Mouse (Mus musculus) testis, adult 2 months (tissue): ENCODE results near the gene Dbp. TPM values are rescaled to one million over a fixed set of nuclear protein-coding genes. Genes with fewer than 3 reads are reported as not detected.

ENCODE experiments used
- H3K27ac ChIP-seq: fragments of 200-500 bp; 2 replicates; pipeline ENCODE4 v1.5.1; 2012; ENCODE audit warnings: low read depth, low read length; ENCODE audit not compliant: control insufficient read depth, insufficient read depth
- H3K27me3 ChIP-seq: fragments of 200-500 bp; 2 replicates; pipeline ENCODE4 v1.6.1; 2012; ENCODE audit warnings: mild to moderate bottlenecking, low read length, moderate library complexity; ENCODE audit not compliant: control insufficient read depth, insufficient read depth
- H3K36me3 ChIP-seq: fragments of 200-500 bp; 2 replicates; pipeline ENCODE4 v1.6.1; 2012; ENCODE audit warnings: mild to moderate bottlenecking, low read length; ENCODE audit not compliant: control insufficient read depth, insufficient read depth
- H3K4me1 ChIP-seq: fragments of 200-500 bp; 2 replicates; pipeline ENCODE4 v1.6.1; 2012; ENCODE audit warnings: low read length; ENCODE audit not compliant: control insufficient read depth, insufficient read depth
- H3K4me3 ChIP-seq: fragments of 200-500 bp; 2 replicates; pipeline ENCODE4 v1.5.1; 2012; ENCODE audit warnings: low read depth, mild to moderate bottlenecking, low read length, moderate library complexity, mixed read lengths; ENCODE audit not compliant: control insufficient read depth
- CTCF ChIP-seq: fragments of 200-500 bp; IDR thresholded peaks from 2 replicates; pipeline ENCODE4 v1.5.1; 2012; ENCODE audit warnings: low read depth, mild to moderate bottlenecking, inconsistent platforms, low read length, moderate library complexity; ENCODE audit not compliant: control insufficient read depth, insufficient read depth, insufficient replicate concordance
- POLR2A ChIP-seq: fragments of 200-500 bp; IDR thresholded peaks from 2 replicates; pipeline ENCODE4 v1.6.1; 2012; ENCODE audit warnings: low read depth, mild to moderate bottlenecking, inconsistent platforms, low read length, moderate library complexity; ENCODE audit not compliant: control insufficient read depth
- polyA plus RNA-seq: library from polyadenylated mRNA; depleted of rRNA; stranded (reverse); fragments of >200 nt; gene quantifications from 2 replicates; pipeline ENCODE4 v1.2.3, GENCODE M21; 2012

Gene Dbp
- polyA plus RNA-seq, 1 experiment: 12.9 TPM

- Histone ChIP-seq H3K4me1 (peaks cover 59% of the 10 kb centered on the region), H3K36me3 (no peaks in the 10 kb centered on the region), H3K27ac (peak overlapping the region; percentile 93), H3K4me3 (no peak overlapping the region), H3K27me3 (no peaks in the 10 kb centered on the region; the same call in 1 of the 2 replicates)
- no peak for TF ChIP-seq POLR2A
- no peak for TF ChIP-seq CTCF
Observed at GRCm38 (mm10) chr7:45703521-45704033, 1.3 kb upstream of the Dbp start.

GRCm38 (mm10) chr7:45704046-45704559 lies 785 bp upstream of the Dbp start:
- Histone ChIP-seq H3K27me3 (no peaks in the 10 kb centered on the region; the same call in 1 of the 2 replicates), H3K27ac (peak overlapping the region; percentile 93), H3K4me1 (peaks cover 64% of the 10 kb centered on the region), H3K36me3 (no peaks in the 10 kb centered on the region), H3K4me3 (peak overlapping the region; percentile 87)
- no peak for TF ChIP-seq CTCF
- no peak; the same call in 1 of the 2 replicates for TF ChIP-seq POLR2A

- H3K27ac ChIP-seq: peak overlapping the region; percentile 98
- H3K4me1 ChIP-seq: peaks cover 58% of the 10 kb centered on the region
Observed at GRCm38 (mm10) chr7:45705443-45705864, 566 bp downstream of the Dbp start.

GRCm38 (mm10) chr7:45705873-45706281 lies 989 bp downstream of the Dbp start:
- peak overlapping the region; percentile 98 for H3K27ac ChIP-seq
- peak; percentile 40; the same call in 1 of the 2 replicates for TF ChIP-seq POLR2A
- no peak for TF ChIP-seq CTCF

More at GRCm38 (mm10) chr7:45705443-45705864, 566 bp downstream of the Dbp start:
- Histone ChIP-seq H3K36me3 (no peaks in the 10 kb centered on the region), H3K27me3 (no peaks in the 10 kb centered on the region; the same call in 1 of the 2 replicates), H3K4me3 (peak overlapping the region; percentile 87)
- TF ChIP-seq CTCF (no peak), POLR2A (no peak)

DNA sequence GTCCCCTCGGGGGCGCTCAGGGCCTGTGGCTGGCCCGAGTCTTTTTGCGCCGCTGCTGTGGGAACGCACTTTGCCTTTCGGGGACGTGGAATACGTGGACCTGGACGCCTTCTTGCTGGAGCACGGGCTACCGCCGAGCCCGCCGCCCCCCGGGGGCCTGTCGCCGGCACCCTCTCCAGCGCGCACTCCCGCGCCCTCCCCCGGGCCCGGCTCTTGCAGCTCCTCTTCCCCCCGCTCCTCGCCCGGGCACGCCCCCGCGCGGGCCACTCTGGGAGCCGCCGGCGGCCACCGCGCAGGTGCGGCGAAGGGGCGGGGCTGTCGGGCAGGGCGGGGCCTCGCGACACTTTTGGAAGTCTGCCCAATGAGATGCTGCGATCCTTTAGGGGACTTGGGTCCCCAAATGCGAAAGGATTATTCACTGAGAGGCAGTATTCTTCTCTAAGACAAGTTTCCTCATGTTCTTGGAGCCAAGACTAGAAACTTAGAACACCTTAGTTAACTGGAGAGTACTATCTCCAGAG lies 1.9 kb downstream of the Dbp start:
- Histone ChIP-seq H3K4me3 (peak overlapping the region; percentile 87), H3K27ac (peak overlapping the region; percentile 95), H3K4me1 (peaks cover 60% of the 10 kb centered on the region), H3K36me3 (no peaks in the 10 kb centered on the region; the same call in 1 of the 2 replicates), H3K27me3 (no peaks in the 10 kb centered on the region)
- TF ChIP-seq CTCF (no peak), POLR2A (peak; percentile 30)

More at GRCm38 (mm10) chr7:45705873-45706281, 989 bp downstream of the Dbp start:
- Histone ChIP-seq H3K27me3 (no peaks in the 10 kb centered on the region), H3K36me3 (no peaks in the 10 kb centered on the region), H3K4me1 (peaks cover 57% of the 10 kb centered on the region), H3K4me3 (peak overlapping the region; percentile 87)

DNA sequence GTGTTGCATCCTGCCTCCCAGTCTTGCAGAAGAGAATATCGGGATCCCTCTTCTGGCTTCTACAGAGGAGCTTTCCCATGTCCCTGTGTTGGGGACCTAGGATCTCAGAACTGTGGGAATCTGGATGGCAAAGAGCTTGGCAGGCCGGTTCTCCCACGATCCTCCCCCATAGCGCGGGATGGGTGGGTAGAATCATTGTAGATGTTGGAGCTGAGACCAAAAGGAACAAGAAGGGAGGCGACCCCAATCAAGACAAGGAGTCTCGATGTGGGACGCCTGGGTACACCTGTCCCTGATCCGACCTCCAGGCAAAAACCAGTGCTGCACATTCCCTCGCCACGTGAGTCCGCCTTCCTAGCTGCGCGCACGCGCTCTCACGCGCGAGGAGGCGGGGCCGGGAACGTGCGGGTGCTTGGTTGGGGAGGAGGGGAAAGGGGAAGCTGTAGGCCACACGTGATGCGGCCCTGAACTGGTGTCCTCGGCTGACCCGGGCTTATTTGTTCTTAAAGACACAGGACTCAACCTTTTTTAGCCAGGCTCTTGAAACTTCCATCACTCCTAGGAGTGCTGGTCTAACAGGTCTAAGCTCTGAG lies 2.6 kb downstream of the Dbp start:
- H3K4me3 ChIP-seq: peak overlapping the region; percentile 58
- TF ChIP-seq CTCF (no peak), POLR2A (peak; percentile 63)
- no peaks in the 10 kb centered on the region; the same call in 1 of the 2 replicates for H3K36me3 ChIP-seq
- peaks cover 62% of the 10 kb centered on the region for H3K4me1 ChIP-seq
- H3K27ac ChIP-seq: peak overlapping the region; percentile 86
- H3K27me3 ChIP-seq: no peaks in the 10 kb centered on the region

GRCm38 (mm10) chr7:45708221-45708761 lies 3.4 kb downstream of the Dbp start:
- peak overlapping the region; percentile 85 for H3K27ac ChIP-seq
- peaks cover 62% of the 10 kb centered on the region for H3K4me1 ChIP-seq
- peaks cover 2% of the 10 kb centered on the region for H3K36me3 ChIP-seq
- TF ChIP-seq CTCF: no peak
- TF ChIP-seq POLR2A: no peak
- H3K27me3 ChIP-seq: no peaks in the 10 kb centered on the region
- H3K4me3 ChIP-seq: peak overlapping the region; percentile 58
